Comparison of ENCODE assay signal across 8 mouse cellular contexts in genomic region chr1:86503165-86503747, GRCm38 (mm10). TPM values are rescaled to one million over a fixed set of nuclear protein-coding genes. Genes with fewer than 3 reads are reported as not detected.
A peak's percentile ranks its signal among the peaks of the same experiment; 100 is the strongest.
DNase-seq lines count a peak whose midpoint lies in the region; ATAC-seq and TF ChIP-seq lines count a peak whose summit lies in the region.

No protein-coding gene starts in this region.

- peak; percentile 71 for DNase-seq in cerebellum, adult 9-11 months
- DNase-seq in cerebellum, adult 11 months, result no peak
- DNase-seq in ZHBTc4 (ENCODE audit: low read depth, low spot score) (peak; percentile 88), liver (peak; percentile 49)
- DNase-seq in midbrain, postnatal 0 days (ENCODE audit: low spot score), result no peak
- DNase-seq in thymus, postnatal 10 days (ENCODE audit: low spot score in 2 of 2), result peak; percentile 70 to 79
- DNase-seq in layer of hippocampus, adult 9-10 months (ENCODE audit: low spot score), result no peak

- TF ChIP-seq CTCF in midbrain, postnatal 0 days (IDR thresholded peaks at IDR 0.05), result no peak

- 37% methylated on average over 16 of the region's 16 CpGs for WGBS in heart, embryonic 15.5 days
- WGBS in midbrain, postnatal 0 days, result 19% methylated on average over 16 of the region's 16 CpGs

- H3K4me3 ChIP-seq in heart, embryonic 15.5 days, result peak overlapping the region; percentile 50
- peak overlapping the region; percentile 32 for H3K4me3 ChIP-seq in midbrain, postnatal 0 days (ENCODE audit: low read depth, low read length)

- ATAC-seq in heart, embryonic 15.5 days (replicated peaks; ENCODE audit: insufficient number of reproducible peaks, insufficient read depth, low FRiP score, low read depth), result no peak
- peak; percentile 0; the same call in 1 of the 2 replicates for ATAC-seq in midbrain, postnatal 0 days (ENCODE audit: low FRiP score)

- H3K9me3 ChIP-seq in heart, embryonic 15.5 days (replicated peaks), result no peaks in the 10 kb centered on the region
- no peaks in the 10 kb centered on the region for H3K9me3 ChIP-seq in midbrain, postnatal 0 days (ENCODE audit: low read length)

- H3K27me3 ChIP-seq in heart, embryonic 15.5 days, result no peaks in the 10 kb centered on the region
- H3K27me3 ChIP-seq in midbrain, postnatal 0 days (ENCODE audit: insufficient read depth, low read length), result no peaks in the 10 kb centered on the region

- H3K4me1 ChIP-seq in heart, embryonic 15.5 days (replicated peaks), result peaks cover 67% of the 10 kb centered on the region
- peaks cover 14% of the 10 kb centered on the region for H3K4me1 ChIP-seq in midbrain, postnatal 0 days (ENCODE audit: insufficient read depth, low read length)

- peak overlapping the region; percentile 92 for H3K27ac ChIP-seq in heart, embryonic 15.5 days
- peak overlapping the region; percentile 84 for H3K27ac ChIP-seq in midbrain, postnatal 0 days (ENCODE audit: low read depth, low read length)

- no peaks in the 10 kb centered on the region for H3K36me3 ChIP-seq in heart, embryonic 15.5 days
- no peaks in the 10 kb centered on the region for H3K36me3 ChIP-seq in midbrain, postnatal 0 days (ENCODE audit: insufficient read depth, low read length)

- H3K9ac ChIP-seq in heart, embryonic 15.5 days, result peak overlapping the region; percentile 64
- 0 out of 2 replicates have a peak overlapping the region, but pooled peaks have one; percentile 14 for H3K9ac ChIP-seq in midbrain, postnatal 0 days (replicated peaks; ENCODE audit: low read length, poor library complexity, severe bottlenecking)

- H3K4me2 ChIP-seq in heart, embryonic 15.5 days, result peak overlapping the region; percentile 64
- peak overlapping the region; percentile 42 for H3K4me2 ChIP-seq in midbrain, postnatal 0 days (ENCODE audit: low read depth, low read length, poor library complexity, severe bottlenecking)

RNA-seq across cellular contexts. Expression of gene Ptma, which starts 23.3 kb away (rescaled TPM):
- polyA plus RNA-seq in heart, embryonic 15.5 days (2015; fragmentation: Nextera tagmentation; extraction: Ambion mirVana), result 791 and 881 TPM in 2 replicates
- 947 and 1,050 TPM in 2 replicates for total RNA-seq in midbrain, postnatal 0 days (2014; rRNA removed)
- 1,199 and 1,354 TPM in 2 replicates for polyA plus RNA-seq in midbrain, postnatal 0 days (2015; fragmentation: Nextera tagmentation; extraction: Ambion mirVana)

Comparison
In these comparisons a context has a peak if more than half of its experiments do, and no peak if none do; other contexts are left out.
1. DNase-seq: peak in cerebellum, adult 9-11 months (single experiment), ZHBTc4 (single experiment), liver (single experiment) and thymus, postnatal 10 days (2 of 2); none in cerebellum, adult 11 months (single experiment), midbrain, postnatal 0 days (single experiment) and layer of hippocampus, adult 9-10 months (single experiment).